Mouse (Mus musculus) liver, embryonic 12.5 days (tissue): ENCODE results near the gene Pard3b. TPM values are rescaled to one million over a fixed set of nuclear protein-coding genes. Genes with fewer than 3 reads are reported as not detected.

Source experiments
- ATAC-seq: fragments of 200-750 bp; cut with Nextera tagmentation; 2 replicates; pipeline ENCODE4 v1.8.0; 2017; ENCODE audit warnings: moderate number of reproducible peaks, mild to moderate bottlenecking, moderate library complexity
- H3K27ac ChIP-seq: fragments of 300-500 bp; sonication (generic); 2 replicates; pipeline ENCODE4 v1.5.1; 2016; ENCODE audit warnings: mild to moderate bottlenecking
- H3K27me3 ChIP-seq: fragments of 300-500 bp; sonication (generic); replicated peaks from 2 replicates; pipeline ENCODE4 v1.6.1; 2016; ENCODE audit warnings: mild to moderate bottlenecking, moderate library complexity
- H3K36me3 ChIP-seq: fragments of 300-500 bp; sonication (generic); 2 replicates; pipeline ENCODE4 v1.6.1; 2016; ENCODE audit warnings: mild to moderate bottlenecking, moderate library complexity
- H3K4me1 ChIP-seq: fragments of 300-500 bp; sonication (generic); 2 replicates; pipeline ENCODE4 v1.6.1; 2016
- H3K4me2 ChIP-seq: fragments of 300-500 bp; sonication (generic); 2 replicates; pipeline ENCODE4 v1.6.1; 2016; ENCODE audit warnings: mild to moderate bottlenecking, moderate library complexity
- H3K4me3 ChIP-seq: fragments of 300-500 bp; sonication (generic); 2 replicates; pipeline ENCODE4 v1.5.1; 2016; ENCODE audit warnings: mild to moderate bottlenecking, moderate library complexity
- H3K9ac ChIP-seq: fragments of 300-500 bp; sonication (generic); 2 replicates; pipeline ENCODE4 v1.6.1; 2016; ENCODE audit warnings: mild to moderate bottlenecking, moderate library complexity
- H3K9me3 ChIP-seq: fragments of 300-500 bp; sonication (generic); replicated peaks from 2 replicates; pipeline ENCODE4 v1.6.1; 2016; ENCODE audit warnings: mild to moderate bottlenecking, moderate library complexity
- WGBS: fragments of 180-500 bp; shearing (Covaris S2); methylation state at CpG from one replicate; pipeline ENCODE4 v1.1.7; 2016; ENCODE audit not compliant: insufficient replicate concordance; 5-methylcytosine and 5-hydroxymethylcytosine counted together
- polyA plus RNA-seq: library from polyadenylated mRNA; unstranded; fragments of >200 nt; fragmentation: Nextera tagmentation; extraction: Ambion mirVana; gene quantifications from 2 replicates; pipeline ENCODE4 v1.2.1, GENCODE M21; 2016

The Pard3b gene
- polyA plus RNA-seq, 1 experiment from 2014 or later = 6.5 TPM

DNA sequence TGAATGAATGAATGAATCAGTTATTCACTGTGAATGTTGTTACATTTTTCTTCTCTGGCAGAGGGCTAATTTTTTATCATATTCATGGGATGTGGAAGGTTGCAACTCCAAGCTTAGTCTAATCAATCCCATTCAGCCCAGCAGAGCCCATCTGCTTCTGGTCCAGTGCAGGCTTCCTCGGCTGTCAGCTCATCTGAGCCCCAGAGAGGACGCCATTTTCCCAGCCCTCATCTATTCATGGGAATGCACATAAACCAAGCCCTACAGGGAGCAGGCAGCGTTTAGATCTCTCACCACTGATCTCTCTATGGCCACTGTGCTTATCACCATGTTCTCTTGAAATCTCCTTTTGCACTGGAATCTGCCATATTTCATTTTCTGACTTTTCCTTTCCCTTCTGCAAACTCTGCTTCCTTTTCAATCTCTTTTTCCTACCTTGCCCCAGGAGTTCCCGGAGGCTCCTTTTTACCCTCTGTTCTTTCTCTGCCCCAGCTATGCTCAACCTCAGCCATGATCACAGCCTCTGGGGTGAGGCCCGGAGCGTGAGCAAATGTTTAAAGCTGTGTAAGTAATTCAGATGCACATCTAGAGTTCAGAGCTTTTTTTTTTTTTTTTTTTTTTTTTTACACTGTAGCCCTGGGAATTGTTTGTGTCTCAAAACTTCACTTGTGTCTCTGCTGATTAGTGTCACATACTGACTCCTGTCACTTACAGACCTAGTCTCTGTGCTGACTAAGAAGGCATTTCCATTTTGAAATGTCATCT is 241.3 kb downstream of the Pard3b start:
- no peaks in the 10 kb centered on the region for H3K4me1 ChIP-seq
- H3K9me3 ChIP-seq = no peaks in the 10 kb centered on the region
- H3K27me3 ChIP-seq = no peaks in the 10 kb centered on the region
- H3K36me3 ChIP-seq = no peaks in the 10 kb centered on the region
- no peak overlapping the region for H3K27ac ChIP-seq
- whole genome bisulfite sequencing = 69% methylated on average over 6 of the region's 6 CpGs
- no peak for ATAC-seq
- H3K4me2 ChIP-seq = no peak overlapping the region
- no peak overlapping the region for H3K9ac ChIP-seq
- H3K4me3 ChIP-seq = no peak overlapping the region

DNA sequence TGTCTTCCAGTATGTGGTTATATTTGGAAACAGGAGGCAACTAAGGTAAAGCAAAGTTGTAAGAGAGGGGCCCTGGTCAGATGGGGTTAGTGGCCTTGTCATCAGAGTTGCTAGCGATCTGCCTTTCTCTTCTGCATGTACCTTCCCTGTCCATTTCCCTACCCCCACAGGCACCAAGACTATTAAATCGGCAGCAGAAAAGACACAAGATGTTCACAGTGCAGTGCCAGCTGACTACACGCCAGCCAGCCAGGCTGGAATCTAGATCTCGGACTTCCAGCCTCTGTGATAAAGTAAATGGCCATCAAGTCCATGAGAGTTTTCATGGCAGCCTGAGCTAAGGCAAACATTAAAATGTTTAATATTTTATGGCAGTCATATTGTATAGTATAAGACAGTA is 257.4 kb downstream of the Pard3b start:
- H3K36me3 ChIP-seq = no peaks in the 10 kb centered on the region
- ATAC-seq = no peak
- WGBS = 75% methylated on average over 4 of the region's 4 CpGs
- H3K4me1 ChIP-seq = no peaks in the 10 kb centered on the region
- no peak overlapping the region for H3K9ac ChIP-seq
- no peak overlapping the region for H3K4me2 ChIP-seq
- H3K27ac ChIP-seq = no peak overlapping the region
- no peaks in the 10 kb centered on the region for H3K9me3 ChIP-seq
- H3K4me3 ChIP-seq = no peak overlapping the region
- no peaks in the 10 kb centered on the region for H3K27me3 ChIP-seq

DNA sequence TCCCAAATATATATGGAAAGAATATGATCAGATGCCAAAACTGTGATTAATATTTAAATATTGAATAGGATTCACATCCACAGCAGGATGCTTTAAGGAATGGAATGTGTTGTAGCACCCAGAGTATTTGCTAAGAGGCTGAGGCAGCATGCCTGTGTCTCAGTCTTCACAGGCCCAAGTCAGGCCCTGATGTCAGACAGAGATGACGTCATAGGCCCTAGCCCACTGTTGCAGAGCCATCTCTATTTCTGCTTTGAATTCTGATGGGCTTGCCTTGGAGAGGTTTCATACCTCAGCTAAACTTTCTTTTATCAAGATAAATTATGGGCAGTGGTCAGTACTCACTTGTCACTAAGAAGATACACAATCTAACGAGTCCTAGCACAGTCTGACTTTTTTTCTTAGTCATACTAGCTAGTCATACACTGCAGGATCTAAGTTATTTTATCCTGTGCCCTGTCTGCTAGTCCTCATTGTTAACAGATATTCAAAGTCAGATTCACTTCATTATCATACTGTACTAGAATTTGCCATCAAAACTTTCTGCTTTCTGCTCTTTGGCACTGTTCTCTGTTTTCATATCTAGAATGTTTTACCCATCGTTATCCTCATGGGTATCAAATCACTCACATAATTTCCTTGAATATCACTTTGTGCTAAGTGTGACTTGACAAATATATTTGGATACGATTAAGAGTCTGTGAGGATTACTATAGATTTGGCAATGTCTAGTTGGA is 264.8 kb downstream of the Pard3b start:
- no peak for ATAC-seq
- H3K9me3 ChIP-seq = no peaks in the 10 kb centered on the region
- H3K27me3 ChIP-seq = no peaks in the 10 kb centered on the region
- H3K9ac ChIP-seq = no peak overlapping the region
- WGBS = 62% methylated on average over 4 of the region's 4 CpGs
- H3K27ac ChIP-seq = no peak overlapping the region
- H3K4me2 ChIP-seq = no peak overlapping the region
- no peaks in the 10 kb centered on the region for H3K4me1 ChIP-seq
- H3K4me3 ChIP-seq = no peak overlapping the region
- H3K36me3 ChIP-seq = no peaks in the 10 kb centered on the region

DNA sequence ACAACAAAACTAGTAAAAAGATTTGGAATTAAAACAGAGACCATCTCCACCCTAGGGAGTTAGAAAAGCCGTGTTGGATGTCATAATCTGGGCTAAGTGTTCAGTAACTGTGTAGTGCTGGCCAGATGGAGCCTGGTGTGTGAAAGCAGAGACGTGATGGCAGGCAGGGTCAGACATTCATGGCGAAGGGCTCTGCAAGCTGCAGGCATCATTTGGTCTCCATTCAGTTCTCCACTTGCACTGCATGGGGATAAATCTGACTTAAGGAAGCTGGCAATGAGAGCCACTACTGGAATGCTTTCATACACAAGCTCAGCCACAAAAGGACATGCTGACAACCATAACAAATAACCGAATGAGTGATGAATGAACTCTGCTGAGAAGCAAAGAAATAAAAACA is 265.4 kb downstream of the Pard3b start:
- H3K27ac ChIP-seq = no peak overlapping the region
- H3K4me2 ChIP-seq = no peak overlapping the region
- no peak overlapping the region for H3K9ac ChIP-seq
- H3K4me3 ChIP-seq = no peak overlapping the region
- no peaks in the 10 kb centered on the region for H3K4me1 ChIP-seq
- no peaks in the 10 kb centered on the region for H3K36me3 ChIP-seq
- 58% methylated on average over 4 of the region's 4 CpGs for WGBS
- no peaks in the 10 kb centered on the region for H3K9me3 ChIP-seq
- no peak for ATAC-seq
- no peaks in the 10 kb centered on the region for H3K27me3 ChIP-seq

DNA sequence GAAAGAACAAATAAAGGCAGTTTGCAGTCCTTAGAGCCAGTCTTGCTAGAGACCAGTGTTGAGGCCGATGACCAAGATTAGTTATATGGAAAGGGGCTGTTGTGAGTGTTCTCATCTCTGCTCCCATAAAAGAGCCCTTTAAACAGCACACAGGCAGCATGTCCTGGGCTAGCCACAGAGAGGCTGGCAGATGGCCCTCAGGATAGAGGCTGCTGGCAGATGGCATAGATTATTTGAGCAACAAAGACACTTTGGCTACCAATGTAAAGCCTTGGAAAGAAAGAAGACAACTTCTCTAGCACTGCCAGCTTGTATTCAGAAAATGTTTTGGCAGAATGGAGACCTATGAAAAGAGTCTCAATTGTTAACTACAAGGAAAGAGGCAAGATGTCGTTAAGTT is 274.3 kb downstream of the Pard3b start:
- Histone ChIP-seq H3K9me3 (no peaks in the 10 kb centered on the region), H3K27me3 (no peaks in the 10 kb centered on the region), H3K36me3 (no peaks in the 10 kb centered on the region), H3K4me2 (no peak overlapping the region), H3K4me3 (no peak overlapping the region), H3K27ac (no peak overlapping the region), H3K4me1 (no peaks in the 10 kb centered on the region), H3K9ac (no peak overlapping the region)
- no peak for ATAC-seq
- WGBS = 76% methylated on average over 2 of the region's 2 CpGs

DNA sequence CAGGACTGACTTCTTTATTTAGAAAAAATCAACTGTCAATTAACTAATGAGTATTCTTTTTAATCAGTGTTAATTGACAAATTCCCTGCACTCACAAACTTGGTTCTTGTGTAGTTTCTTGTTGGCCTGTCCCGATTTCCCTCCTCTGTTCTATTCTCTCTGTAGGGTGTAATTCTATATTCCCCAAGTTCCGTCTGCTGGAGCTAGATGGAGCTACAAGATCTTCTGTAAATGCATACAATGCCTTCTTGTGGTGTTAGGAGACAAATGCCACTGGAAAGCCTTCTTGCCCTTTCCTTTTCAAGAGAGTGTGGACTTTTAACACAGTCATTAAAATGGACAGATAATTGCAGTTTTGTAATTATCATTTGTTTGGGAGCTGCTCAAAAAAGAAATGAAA is 286.3 kb downstream of the Pard3b start:
- H3K4me2 ChIP-seq = no peak overlapping the region
- H3K27me3 ChIP-seq = no peaks in the 10 kb centered on the region
- no peak overlapping the region for H3K9ac ChIP-seq
- no peaks in the 10 kb centered on the region for H3K9me3 ChIP-seq
- ATAC-seq = no peak
- H3K4me1 ChIP-seq = no peaks in the 10 kb centered on the region
- no peaks in the 10 kb centered on the region for H3K36me3 ChIP-seq
- H3K4me3 ChIP-seq = no peak overlapping the region
- WGBS = 42% methylated on average over 2 of the region's 2 CpGs
- no peak overlapping the region for H3K27ac ChIP-seq

DNA sequence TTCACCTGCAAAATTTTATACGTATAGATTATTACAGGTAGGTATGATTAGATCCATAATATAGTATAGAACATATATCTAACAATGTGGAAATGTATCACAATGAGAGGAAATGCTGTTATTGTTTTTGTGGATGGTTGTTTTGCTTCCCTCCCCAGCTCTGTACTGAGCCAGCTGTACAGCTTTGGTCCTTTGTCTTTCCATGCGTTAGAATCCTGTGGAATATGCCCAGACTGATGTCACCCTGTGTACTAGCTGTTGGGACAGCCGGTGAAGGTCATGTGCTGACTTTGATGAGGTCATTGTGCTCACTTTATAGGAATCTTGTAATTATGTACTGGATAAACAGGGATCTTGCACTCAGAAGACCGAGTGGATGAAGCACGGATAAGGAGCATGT is 286.9 kb downstream of the Pard3b start:
- H3K36me3 ChIP-seq = no peaks in the 10 kb centered on the region
- no peak overlapping the region for H3K9ac ChIP-seq
- no peaks in the 10 kb centered on the region for H3K9me3 ChIP-seq
- H3K4me2 ChIP-seq = no peak overlapping the region
- ATAC-seq = no peak
- H3K4me1 ChIP-seq = no peaks in the 10 kb centered on the region
- H3K27me3 ChIP-seq = no peaks in the 10 kb centered on the region
- H3K4me3 ChIP-seq = no peak overlapping the region
- 65% methylated on average over 5 of the region's 5 CpGs for WGBS
- no peak overlapping the region for H3K27ac ChIP-seq

DNA sequence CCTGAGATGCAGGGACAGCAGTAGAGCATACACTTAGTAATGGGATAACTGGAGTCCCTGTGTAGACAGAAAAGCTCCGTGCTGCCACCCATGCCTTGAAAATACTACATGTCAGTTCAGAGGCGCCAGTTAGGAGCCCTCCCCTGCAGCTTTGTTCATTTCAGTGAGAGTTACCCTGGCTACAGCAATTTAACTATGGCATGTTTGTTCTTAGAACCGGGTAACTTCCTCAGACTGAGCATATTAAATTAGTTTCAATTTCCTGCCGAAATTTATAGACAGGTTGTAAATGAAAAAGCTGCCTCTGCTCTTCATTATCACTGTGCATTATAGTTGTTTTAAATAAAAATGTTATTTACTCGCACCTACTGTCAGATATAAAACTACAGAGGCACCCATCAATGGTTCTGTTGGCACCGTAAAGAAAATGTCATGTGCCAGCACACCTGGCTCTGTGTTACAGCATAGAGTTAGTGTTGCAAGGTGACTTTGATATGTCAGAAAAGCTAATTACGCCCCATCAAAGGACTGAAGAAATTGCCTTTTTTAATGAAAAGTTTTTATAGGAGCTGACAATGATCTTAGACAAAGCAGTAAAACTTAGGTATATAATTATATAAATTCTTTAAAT is 289.6 kb downstream of the Pard3b start:
- Histone ChIP-seq H3K4me2 (no peak overlapping the region), H3K27me3 (no peaks in the 10 kb centered on the region), H3K9ac (no peak overlapping the region), H3K36me3 (no peaks in the 10 kb centered on the region), H3K4me1 (no peaks in the 10 kb centered on the region), H3K4me3 (no peak overlapping the region), H3K9me3 (no peaks in the 10 kb centered on the region), H3K27ac (no peak overlapping the region)
- ATAC-seq = no peak
- WGBS = 69% methylated on average over 7 of the region's 7 CpGs

DNA sequence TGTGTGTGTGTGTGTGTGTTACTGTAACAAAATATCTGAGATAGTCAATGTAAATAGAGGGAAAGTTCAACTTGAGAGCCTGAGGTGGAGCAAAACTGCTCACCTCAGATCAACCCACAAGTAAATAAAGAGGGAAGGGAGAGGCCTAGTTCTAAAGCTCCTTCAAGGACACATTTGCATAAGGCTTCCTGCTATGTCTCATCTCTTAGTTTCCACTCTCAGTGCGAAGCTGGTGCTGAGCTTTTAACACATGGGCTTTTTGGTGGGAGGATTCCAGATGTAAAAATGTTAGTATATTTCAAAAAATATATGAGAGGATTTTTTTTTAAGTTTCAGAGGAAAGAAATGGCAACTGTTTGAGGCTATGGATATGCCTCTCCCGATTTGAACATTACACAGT is 294.9 kb downstream of the Pard3b start:
- H3K36me3 ChIP-seq = no peaks in the 10 kb centered on the region
- no peak overlapping the region for H3K27ac ChIP-seq
- H3K9ac ChIP-seq = no peak overlapping the region
- WGBS = 62% methylated on average over 2 of the region's 2 CpGs
- no peaks in the 10 kb centered on the region for H3K9me3 ChIP-seq
- H3K27me3 ChIP-seq = no peaks in the 10 kb centered on the region
- no peak overlapping the region for H3K4me3 ChIP-seq
- no peaks in the 10 kb centered on the region for H3K4me1 ChIP-seq
- ATAC-seq = no peak
- no peak overlapping the region for H3K4me2 ChIP-seq

DNA sequence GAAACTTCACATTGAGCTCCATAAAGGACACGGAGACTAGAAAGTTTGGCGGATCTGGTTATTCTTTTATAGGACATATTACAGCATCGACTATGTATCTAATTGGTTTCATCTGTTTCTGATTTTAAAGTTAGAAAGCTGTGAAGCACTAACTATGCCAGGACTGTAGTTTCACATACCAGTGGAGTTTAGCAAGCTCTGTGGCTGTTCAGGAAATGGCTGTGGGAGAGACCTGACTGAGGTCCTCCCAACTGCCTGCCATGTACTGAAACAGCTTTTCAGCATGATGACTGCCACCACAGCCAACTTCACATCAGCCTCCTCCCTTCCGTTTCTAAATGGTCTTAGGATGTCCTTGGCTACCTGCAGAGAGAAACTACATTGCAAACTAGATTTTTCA is 296.1 kb downstream of the Pard3b start:
- WGBS = 70% methylated on average over 4 of the region's 4 CpGs
- Histone ChIP-seq H3K9me3 (no peaks in the 10 kb centered on the region), H3K4me1 (no peaks in the 10 kb centered on the region), H3K4me2 (no peak overlapping the region), H3K27ac (no peak overlapping the region), H3K4me3 (no peak overlapping the region), H3K36me3 (no peaks in the 10 kb centered on the region), H3K9ac (no peak overlapping the region), H3K27me3 (no peaks in the 10 kb centered on the region)
- ATAC-seq = no peak

DNA sequence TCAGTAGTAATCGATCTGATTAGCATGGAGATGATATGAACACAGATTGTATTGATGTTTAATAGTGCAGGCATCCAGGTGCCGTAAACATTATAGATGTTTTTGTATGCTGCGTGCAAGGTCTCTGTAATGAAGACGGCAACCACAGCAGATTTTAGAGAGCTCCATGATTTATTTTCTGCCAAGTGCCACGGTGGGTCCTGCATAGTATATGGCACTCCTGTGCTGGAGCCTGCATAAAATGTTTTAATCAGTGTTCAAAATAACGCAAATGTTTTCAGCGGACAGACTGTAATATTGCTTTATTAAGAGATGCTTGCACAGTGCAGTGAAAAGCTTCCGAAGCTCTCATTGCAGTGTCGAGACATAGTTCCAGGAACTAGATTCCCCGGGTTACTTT is 301.3 kb downstream of the Pard3b start:
- no peak overlapping the region for H3K4me3 ChIP-seq
- H3K27me3 ChIP-seq = no peaks in the 10 kb centered on the region
- H3K27ac ChIP-seq = no peak overlapping the region
- no peak overlapping the region for H3K9ac ChIP-seq
- no peaks in the 10 kb centered on the region for H3K4me1 ChIP-seq
- 78% methylated on average over 10 of the region's 10 CpGs for WGBS
- H3K9me3 ChIP-seq = no peaks in the 10 kb centered on the region
- ATAC-seq = no peak
- no peak overlapping the region for H3K4me2 ChIP-seq
- H3K36me3 ChIP-seq = no peaks in the 10 kb centered on the region

DNA sequence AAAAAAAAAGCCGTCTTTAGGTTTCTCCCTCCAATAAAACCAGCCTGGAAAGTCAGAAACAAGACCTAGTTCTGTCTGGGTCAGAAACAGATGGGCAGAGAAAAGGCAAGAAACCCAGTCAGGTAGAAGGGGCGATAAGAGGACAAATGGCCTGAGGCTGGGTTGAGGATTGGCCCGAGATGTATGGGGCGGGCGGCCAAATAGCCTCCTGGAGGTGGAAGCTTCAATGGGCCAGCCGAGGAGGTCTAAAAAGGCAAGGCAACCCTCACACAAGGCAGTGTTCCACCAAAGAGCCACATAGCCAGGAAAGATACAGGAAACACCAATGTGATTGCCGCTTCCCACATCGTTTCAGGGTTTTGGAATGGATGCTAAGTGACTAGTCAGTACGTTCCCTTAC is 322.9 kb downstream of the Pard3b start:
- no peaks in the 10 kb centered on the region for H3K36me3 ChIP-seq
- no peak overlapping the region for H3K4me2 ChIP-seq
- H3K4me1 ChIP-seq = no peaks in the 10 kb centered on the region
- H3K4me3 ChIP-seq = no peak overlapping the region
- H3K27ac ChIP-seq = no peak overlapping the region
- no peak overlapping the region for H3K9ac ChIP-seq
- H3K27me3 ChIP-seq = no peaks in the 10 kb centered on the region
- WGBS = 76% methylated on average over 9 of the region's 9 CpGs
- no peak for ATAC-seq
- H3K9me3 ChIP-seq = no peaks in the 10 kb centered on the region
